ENCODE assay signal across 8 mouse cellular contexts in genomic region chr16:93712189-93712885, GRCm38 (mm10). TPM values are rescaled to one million over a fixed set of nuclear protein-coding genes. Genes with fewer than 3 reads are reported as not detected.
DNase-seq lines count a peak whose midpoint lies in the region; ATAC-seq and TF ChIP-seq lines count a peak whose summit lies in the region.

No protein-coding gene starts in this region.

- H3K36me3 ChIP-seq in forebrain, postnatal 0 days (ENCODE audit: insufficient read depth) = peaks cover 5% of the 10 kb centered on the region; the same call in 1 of the 2 replicates

- H3K4me2 ChIP-seq in forebrain, postnatal 0 days (ENCODE audit: low read depth) = peak overlapping the region; percentile 72

- peak; percentile 42 for ATAC-seq in forebrain, postnatal 0 days

- peak overlapping the region; percentile 84 for H3K4me3 ChIP-seq in gastrocnemius, adult 2 months
- peak overlapping the region; percentile 82 for H3K4me3 ChIP-seq in forebrain, postnatal 0 days (ENCODE audit: low read depth, low read length)

- intact Hi-C loops in gastrocnemius, adult 2 months (cut with DNase I) = no loop called here
- intact Hi-C loops in gastrocnemius, postnatal 36 days (cut with DNase I) = no loop called here

- H3K27me3 ChIP-seq in forebrain, postnatal 0 days (ENCODE audit: insufficient read depth, low read length) = no peaks in the 10 kb centered on the region

- peaks cover 6% of the 10 kb centered on the region for H3K4me1 ChIP-seq in forebrain, postnatal 0 days (ENCODE audit: insufficient read depth)

- no peak for DNase-seq in gastrocnemius, adult 2 months
- no peak for DNase-seq in gastrocnemius, postnatal 36 days
- DNase-seq in thymus, postnatal 0 days (ENCODE audit: low spot score) = peak; percentile 39
- no peak for DNase-seq in thymus, postnatal 4 days
- no peak for DNase-seq in forebrain, postnatal 0 days
- peak; percentile 38 for DNase-seq in lung, postnatal 36 days
- no peak for DNase-seq in ovary, postnatal 36 days (ENCODE audit: low spot score)
- no peak for DNase-seq in urinary bladder, adult 18-20 months (ENCODE audit: low spot score in 2 of 2)

- H3K27ac ChIP-seq in gastrocnemius, adult 2 months = peak overlapping the region; percentile 93
- peak overlapping the region; percentile 85 for H3K27ac ChIP-seq in forebrain, postnatal 0 days (ENCODE audit: low read depth, low read length)

- no peak for TF ChIP-seq CTCF in gastrocnemius, adult 2 months (IDR thresholded peaks at IDR 0.05)
- TF ChIP-seq CTCF in forebrain, postnatal 0 days (IDR thresholded peaks at IDR 0.05; ENCODE audit: low read depth) = no peak

- 11% methylated on average over 31 of the region's 31 CpGs for WGBS in forebrain, postnatal 0 days

- peak overlapping the region; percentile 86 for H3K9ac ChIP-seq in forebrain, postnatal 0 days

- H3K9me3 ChIP-seq in forebrain, postnatal 0 days (ENCODE audit: low read length) = no peaks in the 10 kb centered on the region

RNA-seq across cellular contexts. Expression of gene Dop1b, which starts 0.6 kb away (rescaled TPM):
- 10 to 100 TPM; 28.6 to 48.7 TPM for total RNA-seq in gastrocnemius, adult 2 months (2021)
- 10 to 100 TPM; 36.7 to 38.3 TPM for total RNA-seq in gastrocnemius, postnatal 36 days (2021)
- polyA plus RNA-seq in thymus, postnatal 0 days (2015; fragmentation: Nextera tagmentation; extraction: Ambion mirVana) = 11.9 and 17.1 TPM in 2 replicates
- total RNA-seq in forebrain, postnatal 0 days (2014; rRNA removed) = 38.7 and 48.4 TPM in 2 replicates
- polyA plus RNA-seq in forebrain, postnatal 0 days (2015; fragmentation: Nextera tagmentation; extraction: Ambion mirVana) = 19.4 and 22.0 TPM in 2 replicates

RNA-seq across cellular contexts. Expression of gene Cbr3, which starts 29.3 kb away (rescaled TPM):
- total RNA-seq in gastrocnemius, adult 2 months (2021) = 1 to 10 TPM; 1.8 to 2.3 TPM
- total RNA-seq in gastrocnemius, postnatal 36 days (2021) = 1 to 10 TPM; 1.3 to 1.8 TPM
- polyA plus RNA-seq in thymus, postnatal 0 days (2015; fragmentation: Nextera tagmentation; extraction: Ambion mirVana) = 8.4 and 8.5 TPM in 2 replicates
- 1.9 and 3.8 TPM in 2 replicates for total RNA-seq in forebrain, postnatal 0 days (2014; rRNA removed)
- polyA plus RNA-seq in forebrain, postnatal 0 days (2015; fragmentation: Nextera tagmentation; extraction: Ambion mirVana) = 5.0 and 5.3 TPM in 2 replicates

Comparison
In these comparisons a context has a peak if more than half of its experiments do, and no peak if none do; other contexts are left out.
1. DNase-seq: peak in thymus, postnatal 0 days (single experiment) and lung, postnatal 36 days (single experiment); none in gastrocnemius, adult 2 months (single experiment), gastrocnemius, postnatal 36 days (0 of 2), thymus, postnatal 4 days (single experiment), forebrain, postnatal 0 days (single experiment), ovary, postnatal 36 days (single experiment) and urinary bladder, adult 18-20 months (0 of 2).